Mouse (Mus musculus) thymus, postnatal 14 days (tissue): ENCODE measurements around the gene Gm45844.
"Not testable (repeated sequence)": the region's sequence is repeated elsewhere in the genome, so short reads cannot be mapped to it uniquely, and the experiment has no call there.

Experiments used
- DNase-seq: peaks from one replicate; pipeline ENCODE4 v3.0.0; 2021

Gm45844 gene

DNA sequence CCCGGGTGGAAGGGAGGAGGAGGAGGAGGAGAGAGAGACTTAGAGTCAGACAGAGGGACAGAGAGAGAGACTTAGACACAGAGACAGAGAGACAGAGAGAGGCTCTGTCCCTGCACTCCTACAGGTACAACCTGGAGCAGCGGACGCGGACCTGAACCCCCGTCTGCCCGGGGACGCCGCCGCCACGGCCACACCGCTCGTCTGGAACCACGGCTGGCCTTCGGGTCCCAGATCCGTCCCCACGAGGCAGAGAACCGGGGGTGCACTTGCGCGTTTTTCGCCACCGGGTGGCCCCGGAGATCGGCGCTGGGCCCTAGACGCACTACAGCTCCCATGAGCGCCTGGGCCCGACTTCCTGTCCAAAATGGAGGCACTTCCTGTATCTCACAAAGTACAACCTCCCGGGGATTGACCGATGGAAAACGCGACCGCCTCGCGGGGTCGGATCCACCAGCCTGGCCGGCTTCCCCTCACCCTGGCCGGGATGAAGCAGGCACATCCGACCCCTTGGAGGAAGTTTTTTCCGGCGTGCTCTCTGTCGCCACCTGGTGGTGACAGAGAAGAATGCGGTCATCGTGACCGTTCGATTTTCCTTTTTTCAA, at the start of gene Gm45844:
Gene Gm45844 (minus strand): TSS at position 324 of the 602 bp plus-strand sequence.
- DNase-seq = peak; percentile 93

DNA sequence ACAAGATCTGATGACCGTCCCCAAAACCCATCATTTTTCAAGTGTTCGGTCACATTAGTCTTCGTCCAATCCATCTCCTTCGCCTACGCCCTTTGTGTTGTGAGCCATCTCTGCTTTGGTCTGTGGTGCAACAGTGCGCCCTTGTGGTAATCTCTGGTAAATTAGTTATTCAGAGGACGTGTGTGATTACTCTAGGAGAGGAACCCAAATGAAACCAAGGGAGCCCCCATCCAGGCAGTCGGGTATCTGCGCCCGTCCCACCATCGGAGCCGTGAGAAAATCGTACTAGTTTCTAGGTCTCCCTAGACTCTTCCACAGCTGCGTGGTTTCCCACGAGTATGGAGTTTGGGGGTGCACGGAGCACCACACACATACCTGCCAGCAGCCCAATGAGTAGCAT, 17.5 kb upstream of the Gm45844 start:
- peak; percentile 55 for DNase-seq

DNA sequence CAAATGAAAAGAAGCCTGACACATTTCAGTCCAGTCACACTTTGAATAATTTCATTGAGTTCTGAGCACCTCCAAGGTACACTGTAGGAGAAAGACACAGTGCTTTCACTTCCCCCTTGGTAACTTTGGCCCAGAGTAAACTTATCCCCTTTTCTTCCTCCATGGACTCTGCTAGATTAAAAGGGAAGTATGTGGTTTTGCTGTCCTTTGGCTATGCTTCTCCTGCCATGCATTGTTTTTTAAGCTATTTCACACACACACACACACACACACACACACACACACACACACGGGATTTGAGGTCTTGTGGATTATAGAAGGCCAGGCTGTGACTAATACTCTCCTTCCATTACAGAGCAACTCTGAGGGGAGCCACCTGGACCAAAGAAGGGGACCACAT, 3.3 kb upstream of the Gm45844 start:
- no peak for DNase-seq

DNA sequence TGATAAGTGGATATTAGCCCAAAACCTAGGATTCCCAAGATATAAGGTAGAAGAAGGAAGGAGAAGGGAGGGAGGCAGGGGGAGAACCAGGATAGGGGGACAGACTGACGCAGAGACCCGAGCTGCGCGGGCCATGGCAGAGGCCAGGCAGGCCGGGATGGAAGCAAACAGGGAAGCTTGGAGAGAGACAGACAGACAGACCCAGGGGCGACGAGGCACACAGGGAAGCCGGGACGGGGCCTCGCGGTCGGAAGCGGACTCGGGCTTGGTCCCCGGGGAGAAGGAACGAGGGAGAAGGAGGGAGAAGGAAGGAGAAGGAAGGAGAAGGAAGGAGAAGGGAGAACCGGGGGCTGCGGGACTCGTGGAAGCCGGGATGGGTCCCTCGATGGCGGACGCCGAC, 533 bp downstream of the Gm45844 start:
- peak; percentile 50 for DNase-seq

DNA sequence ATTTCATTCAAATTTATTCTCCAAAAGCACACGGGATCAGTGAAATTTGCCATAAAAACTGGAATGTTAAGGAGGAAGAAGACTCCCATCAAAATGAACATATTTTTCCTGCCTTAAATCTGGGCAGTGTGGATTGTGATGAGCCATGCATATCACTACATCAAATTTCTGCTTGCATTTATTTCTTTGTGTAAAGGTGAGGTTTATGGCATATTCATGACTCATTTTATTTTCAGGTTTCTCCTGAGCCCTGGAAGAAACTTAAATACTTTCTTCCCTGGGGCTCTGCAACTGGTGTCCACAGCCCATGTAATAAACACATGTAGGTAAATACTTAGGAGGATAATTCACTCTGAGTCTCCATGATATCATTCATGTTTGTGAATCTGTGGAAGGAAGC, 30.9 kb downstream of the Gm45844 start, which contains the start of gene Vmn2r29:
Gene Vmn2r29 (minus strand): TSS at position 101 of the 400 bp plus-strand sequence.
- DNase-seq = not testable (repeated sequence)

DNA sequence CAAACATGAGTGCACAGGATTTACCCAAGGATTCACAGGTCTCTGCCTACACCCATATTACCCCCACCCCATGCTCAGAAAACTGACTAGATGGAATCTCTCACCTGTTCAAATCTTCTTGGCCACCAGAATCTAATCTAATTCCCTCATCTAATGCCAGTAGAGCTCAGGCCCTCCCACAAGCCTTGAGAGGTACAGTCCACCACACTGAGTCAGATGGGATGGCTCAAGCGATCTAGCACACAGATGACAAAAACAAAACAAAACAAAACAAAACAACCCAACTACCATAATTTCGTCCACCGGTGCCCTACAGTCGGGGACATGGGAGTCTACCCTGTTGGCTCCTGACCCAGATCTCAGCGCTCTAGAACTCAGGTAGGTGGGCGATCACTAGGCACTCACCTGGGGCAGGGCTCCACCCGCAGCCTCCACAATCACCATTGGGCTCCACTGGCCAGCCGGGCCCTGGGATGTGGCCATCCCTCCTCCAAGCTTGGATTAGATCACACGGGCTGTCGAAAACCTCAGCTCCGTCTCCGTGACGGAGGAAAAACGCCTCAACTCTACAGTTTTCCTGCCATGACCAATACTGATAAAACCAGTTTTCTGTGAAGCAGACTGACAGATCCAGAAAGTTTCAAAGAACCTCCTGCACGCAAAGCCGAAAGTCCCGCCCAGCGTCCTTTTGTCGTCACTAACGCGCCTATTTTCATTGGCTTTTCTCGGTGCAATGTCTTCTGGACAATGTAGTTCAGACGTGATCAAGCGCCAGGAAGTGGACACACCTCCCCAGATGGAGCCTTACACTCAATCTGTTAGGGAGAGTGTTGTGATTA, 68.6 kb downstream of the Gm45844 start, which contains the start of gene Zfp772:
Gene Zfp772 (minus strand): TSS at position 686 of the 839 bp plus-strand sequence.
- DNase-seq = peak; percentile 57

DNA sequence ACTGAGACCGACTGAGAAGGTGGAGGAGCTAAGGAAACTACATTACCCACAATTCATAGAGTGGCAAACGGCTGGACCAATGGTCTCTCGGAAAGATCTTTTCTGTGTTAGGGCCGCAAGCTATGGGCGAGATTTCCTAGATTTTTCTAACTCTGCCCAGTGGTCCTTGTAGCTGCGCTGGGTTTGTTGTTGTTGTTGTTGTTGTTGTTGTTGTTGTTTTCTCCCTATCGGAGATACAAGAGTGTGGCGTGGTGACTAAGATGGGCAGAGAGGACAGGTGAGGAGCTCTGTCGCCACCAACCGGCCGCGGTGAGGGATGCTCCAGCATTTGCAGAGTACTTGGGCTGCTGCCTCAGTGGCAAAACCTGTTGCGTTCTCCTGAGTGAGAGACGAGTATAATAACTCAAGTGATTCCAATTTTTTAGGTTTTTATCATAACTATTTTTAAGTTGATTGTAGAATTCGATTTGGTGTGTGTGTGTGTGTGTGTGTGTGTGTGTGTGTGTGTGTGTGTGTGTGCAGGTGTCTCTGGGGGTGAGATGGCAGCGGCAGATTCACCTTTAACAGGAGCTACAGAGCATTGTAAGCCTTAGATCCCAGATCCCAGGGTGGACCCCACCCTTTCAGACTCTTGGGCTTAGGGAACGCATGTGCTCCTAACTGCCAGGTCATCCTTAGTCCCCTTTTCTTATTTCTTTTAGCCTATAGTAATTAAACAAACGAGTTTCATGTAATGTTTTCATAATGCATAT, 89.7 kb downstream of the Gm45844 start:
- DNase-seq = peak; percentile 77

DNA sequence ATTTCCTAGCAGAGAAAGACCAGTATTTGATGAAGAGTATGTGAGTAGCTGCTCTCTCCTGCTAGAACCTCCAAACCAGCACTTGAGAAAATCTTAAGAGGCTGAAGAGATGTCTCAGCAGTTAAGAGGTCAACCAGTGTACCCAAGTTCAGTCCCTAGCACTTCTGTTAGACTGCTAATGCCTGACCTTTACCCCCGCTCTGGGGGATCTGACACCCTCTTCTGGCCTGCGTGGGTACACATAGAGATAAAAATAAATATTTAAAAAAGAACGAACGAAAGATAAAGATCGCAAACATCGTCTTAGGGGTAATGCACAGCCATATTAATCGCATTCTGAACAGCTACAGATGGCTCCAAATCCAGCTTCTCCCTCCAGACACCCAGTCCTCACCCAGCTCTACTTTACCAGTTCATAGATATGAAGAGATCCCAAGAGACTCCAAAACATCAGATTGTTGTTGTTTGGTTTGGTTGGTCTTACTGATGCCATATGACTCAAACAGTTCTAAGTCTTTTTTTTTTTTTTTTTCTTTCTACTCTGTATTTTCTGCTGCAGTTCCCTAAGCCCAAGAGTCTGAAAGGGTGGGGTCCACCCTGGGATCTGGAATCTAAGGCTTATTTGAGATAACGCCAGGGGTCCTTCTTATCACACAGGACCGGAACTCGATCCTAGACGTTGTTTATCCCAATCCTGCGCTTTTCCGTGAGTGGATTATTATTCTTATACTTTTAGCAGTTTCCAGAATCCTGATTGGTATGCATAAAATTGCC, 90.5 kb downstream of the Gm45844 start:
- no peak for DNase-seq

DNA sequence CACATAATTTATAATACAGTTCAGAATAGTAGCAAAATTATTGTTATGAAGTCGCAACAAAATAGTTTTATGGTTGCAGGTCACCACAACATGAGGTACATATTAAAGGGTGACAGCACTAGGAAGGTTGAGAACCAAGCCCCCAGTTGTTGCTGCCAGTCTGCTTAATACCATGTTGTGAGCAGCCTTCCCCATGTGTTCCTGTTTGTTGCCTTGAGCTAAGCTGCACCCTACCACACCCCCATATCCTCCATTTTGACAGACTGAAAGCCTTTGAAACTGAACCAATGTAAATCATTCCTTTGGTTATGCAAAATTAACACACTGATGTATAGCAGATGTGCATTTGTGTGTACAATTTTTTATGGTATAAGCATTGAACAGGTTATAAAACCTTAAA, 92.2 kb downstream of the Gm45844 start:
- DNase-seq = no peak

DNA sequence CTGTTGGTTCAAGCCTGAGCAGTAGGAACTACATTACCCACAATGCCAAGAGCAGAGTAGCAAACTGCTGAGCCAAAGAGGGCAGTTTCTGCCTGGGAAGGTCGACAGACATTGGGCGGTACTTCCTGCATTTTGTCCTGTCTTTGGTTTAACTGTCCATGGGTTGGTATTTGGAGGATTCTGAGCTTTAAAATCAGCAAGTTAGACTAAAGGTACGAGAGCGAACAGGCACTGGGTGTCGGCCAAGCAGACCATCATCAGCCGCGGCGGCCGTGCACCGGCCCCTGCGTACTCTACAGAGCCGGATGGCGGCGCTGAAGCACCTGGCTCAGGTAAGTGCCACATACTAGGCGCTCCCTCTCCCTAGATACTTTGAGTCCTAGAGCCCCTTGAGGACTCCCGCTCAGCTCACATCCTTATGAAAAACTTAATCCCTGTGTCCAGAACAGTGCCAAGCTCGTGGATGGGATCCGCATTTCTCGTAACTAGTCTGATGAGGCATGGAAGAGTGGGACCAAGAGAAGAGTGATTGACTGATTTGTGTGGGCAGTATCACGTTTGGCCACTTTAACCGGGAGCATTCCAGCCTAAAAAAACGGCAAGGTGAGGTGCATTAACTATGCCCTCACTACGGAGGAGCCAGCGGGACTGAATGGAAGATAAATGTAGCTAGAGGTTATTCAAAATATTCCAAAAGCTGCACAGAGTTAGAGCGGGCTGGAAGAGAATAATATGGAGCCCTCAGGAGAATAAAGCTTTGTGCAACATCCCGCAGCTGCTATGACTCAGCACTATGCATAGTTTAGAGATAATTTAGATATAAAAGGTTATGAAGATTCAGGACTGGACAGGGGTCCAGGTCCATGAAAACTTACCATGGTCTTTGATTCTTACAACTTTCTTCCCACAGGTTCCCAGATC, 106.6 kb downstream of the Gm45844 start, which contains the start of gene Zfp418:
Gene Zfp418 (plus strand): TSS at position 104 of the 921 bp plus-strand sequence.
- DNase-seq = peak; percentile 32
